Mouse (Mus musculus) cerebellum, adult 2 months (tissue): ENCODE results near the gene Abhd14b.

ENCODE experiments used
- CTCF ChIP-seq: fragments of 200-500 bp; IDR thresholded peaks from 2 replicates; pipeline ENCODE4 v1.5.1; 2011; ENCODE audit warnings: low read depth, mild to moderate bottlenecking, control low read depth, low read length, moderate library complexity, borderline replicate concordance; ENCODE audit not compliant: insufficient read depth
- POLR2A ChIP-seq: fragments of 200-500 bp; IDR thresholded peaks from 2 replicates; pipeline ENCODE4 v1.6.1; 2011; ENCODE audit warnings: low read length, control low read depth, borderline replicate concordance; ENCODE audit not compliant: insufficient read depth

DNA sequence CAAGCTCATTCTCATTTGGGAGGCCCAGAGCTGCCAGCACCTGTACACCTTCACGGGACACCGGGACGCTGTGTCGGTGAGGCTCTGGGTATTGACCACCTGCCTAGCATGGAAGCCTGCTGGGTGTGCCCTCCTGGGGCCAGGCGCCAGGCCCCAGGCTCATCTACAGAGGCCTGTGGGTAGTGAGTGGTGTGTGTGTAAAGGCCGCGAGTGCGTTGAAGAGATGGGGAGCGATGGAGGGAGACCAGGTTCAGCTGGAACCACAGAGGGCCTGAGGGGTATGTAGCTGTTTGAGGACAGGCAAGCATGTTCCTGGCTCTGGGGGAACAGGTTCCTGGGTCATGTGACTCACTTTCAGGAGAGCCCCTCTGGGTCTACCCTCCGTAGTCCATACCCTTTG lies 35.9 kb downstream of the Abhd14b start:
- TF ChIP-seq CTCF (no peak), POLR2A (no peak)
